Mouse (Mus musculus) urinary bladder, postnatal 14 days (tissue): ENCODE data around the gene Hsf4.
"Not testable (repeated sequence)": the region's sequence is repeated elsewhere in the genome, so short reads cannot be mapped to it uniquely, and the experiment has no call there.

Source experiments
- DNase-seq: peaks from one replicate; pipeline ENCODE4 v3.0.0; 2021; ENCODE audit warnings: low spot score

The Hsf4 gene

GRCm38 (mm10) chr8:105269461-105269947, at the start of gene Hsf4:
Gene Hsf4 (plus strand): TSS chr8:105269801.
- peak; percentile 76 for DNase-seq

- DNase-seq = no peak
Observed at GRCm38 (mm10) chr8:105223850-105224249, 45.8 kb upstream of the Hsf4 start.

- peak; percentile 96 for DNase-seq
Observed at GRCm38 (mm10) chr8:105224413-105225271, 45.0 kb upstream of the Hsf4 start, which contains the start of gene D230025D16Rik. Gene D230025D16Rik (plus strand): TSS chr8:105225145.

GRCm38 (mm10) chr8:105225272-105225593, 44.4 kb upstream of the Hsf4 start:
- no peak for DNase-seq

GRCm38 (mm10) chr8:105225917-105226316, 43.7 kb upstream of the Hsf4 start:
- no peak for DNase-seq

- no peak for DNase-seq
Observed at GRCm38 (mm10) chr8:105231503-105232320, 37.9 kb upstream of the Hsf4 start.

- DNase-seq = not testable (repeated sequence)
Observed at GRCm38 (mm10) chr8:105232321-105232693, 37.3 kb upstream of the Hsf4 start.

- DNase-seq = no peak
Observed at GRCm38 (mm10) chr8:105233126-105233935, 36.3 kb upstream of the Hsf4 start.

GRCm38 (mm10) chr8:105235206-105235605, 34.4 kb upstream of the Hsf4 start:
- no peak for DNase-seq

- DNase-seq = no peak
Observed at GRCm38 (mm10) chr8:105237442-105238142, 32.0 kb upstream of the Hsf4 start.

- no peak for DNase-seq
Observed at GRCm38 (mm10) chr8:105241016-105241415, 28.6 kb upstream of the Hsf4 start.

- DNase-seq = no peak
Observed at GRCm38 (mm10) chr8:105251954-105252353, 17.6 kb upstream of the Hsf4 start.

- no peak for DNase-seq
Observed at GRCm38 (mm10) chr8:105252680-105253537, 16.7 kb upstream of the Hsf4 start.

GRCm38 (mm10) chr8:105253766-105254151, 15.8 kb upstream of the Hsf4 start:
- no peak for DNase-seq

- peak; percentile 91 for DNase-seq
Observed at GRCm38 (mm10) chr8:105254152-105254965, 15.2 kb upstream of the Hsf4 start.

- DNase-seq = peak; percentile 80
Observed at GRCm38 (mm10) chr8:105254966-105255350, 14.6 kb upstream of the Hsf4 start, which contains the start of gene B3gnt9. Gene B3gnt9 (minus strand): TSS chr8:105255153.

- DNase-seq = no peak
Observed at GRCm38 (mm10) chr8:105257318-105258114, 12.1 kb upstream of the Hsf4 start.

GRCm38 (mm10) chr8:105258911-105259720, 10.5 kb upstream of the Hsf4 start:
- no peak for DNase-seq
